Mouse (Mus musculus): Measurements from ENCODE around the gene Omg. TPM values are rescaled to one million over a fixed set of nuclear protein-coding genes. Genes with fewer than 3 reads are reported as not detected.
A peak's percentile ranks its signal among the peaks of the same experiment; 100 is the strongest.

The Omg gene
- polyA plus RNA-seq, 1 experiment from 2014 or later: 0.25 TPM

- no peak for DNase-seq (ENCODE audit: low spot score)
Measured at GRCm38 (mm10) chr11:79515798-79516197, 11.9 kb upstream of the Omg start.

DNA sequence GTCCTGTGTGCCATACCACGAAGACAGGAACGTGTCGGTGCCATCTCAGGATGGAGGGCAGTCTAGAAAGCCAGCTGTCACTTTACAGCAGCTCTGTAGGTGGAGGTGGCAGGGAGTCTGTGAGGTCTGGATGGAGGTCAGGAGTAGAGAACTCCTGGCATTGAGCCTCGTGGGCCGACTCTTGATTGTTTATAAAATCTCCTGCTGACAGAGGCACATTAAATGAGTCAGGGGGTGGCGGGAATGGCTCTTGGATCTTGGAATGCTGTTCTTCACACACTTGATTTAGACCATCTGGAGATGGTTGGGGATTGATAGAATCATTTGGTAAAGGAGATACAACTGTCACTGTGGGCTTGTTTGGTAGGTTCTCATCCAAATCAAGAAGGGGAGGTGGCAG is 11.4 kb upstream of the Omg start:
- no peak for DNase-seq (ENCODE audit: low spot score)

DNA sequence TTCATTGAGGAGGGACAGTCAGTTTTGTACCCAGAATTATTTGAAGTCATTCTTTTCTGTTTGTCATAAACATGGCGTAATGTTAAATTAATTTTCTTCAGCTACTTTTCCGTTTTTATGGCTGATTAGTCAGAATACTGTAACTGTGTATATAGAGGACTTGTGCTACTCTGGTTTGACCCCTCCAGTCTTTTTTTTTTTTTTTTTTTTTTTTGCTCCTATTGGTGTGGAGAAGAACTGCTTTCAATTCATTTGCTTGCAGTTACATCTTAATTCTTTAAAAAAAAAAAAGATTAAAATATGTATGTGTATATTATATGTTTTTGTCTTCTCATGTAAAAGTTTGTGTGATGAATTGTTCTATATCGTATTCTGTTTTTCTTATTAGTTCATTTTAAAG is 8.1 kb upstream of the Omg start:
- no peak for DNase-seq (ENCODE audit: low spot score)

DNA sequence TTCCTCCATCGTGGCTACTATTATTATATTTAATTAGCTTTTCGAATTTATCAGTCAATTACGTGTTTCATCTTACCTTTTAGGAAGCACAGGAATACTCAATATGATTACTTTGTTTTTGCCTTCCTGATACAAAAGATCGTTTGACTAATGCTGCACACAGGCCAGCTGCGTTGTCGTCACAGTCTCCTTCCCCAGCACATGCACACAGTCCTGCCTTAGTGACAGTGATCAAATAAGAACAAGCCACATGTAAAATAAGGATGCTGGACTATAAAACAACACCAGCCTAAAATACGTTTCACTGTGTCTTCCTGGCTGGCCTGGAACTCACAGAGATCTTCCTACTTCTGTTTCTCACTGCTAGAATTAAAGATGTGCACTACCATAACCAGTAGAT is 622 bp upstream of the Omg start:
- no peak for DNase-seq (ENCODE audit: low spot score)

DNA sequence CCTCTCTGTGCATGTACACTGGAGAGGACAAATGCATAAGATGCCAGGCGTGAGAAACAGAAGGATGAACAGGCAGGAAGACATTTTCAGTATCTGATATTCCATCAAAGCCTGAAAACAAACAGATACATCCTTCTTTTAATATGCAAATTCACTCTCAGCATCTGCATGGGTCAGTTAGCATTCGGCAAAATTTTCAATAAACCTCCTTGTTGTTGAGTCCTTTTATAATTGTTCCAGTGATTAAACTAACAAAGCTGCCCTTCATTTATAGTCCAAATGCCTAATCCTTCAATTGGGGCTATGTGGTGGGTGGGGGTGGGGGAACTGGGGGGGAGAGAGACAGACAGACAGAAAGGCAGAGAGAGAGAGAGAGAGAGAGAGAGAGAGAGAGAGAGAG is 967 bp downstream of the Omg start:
- DNase-seq (ENCODE audit: low spot score): no peak

DNA sequence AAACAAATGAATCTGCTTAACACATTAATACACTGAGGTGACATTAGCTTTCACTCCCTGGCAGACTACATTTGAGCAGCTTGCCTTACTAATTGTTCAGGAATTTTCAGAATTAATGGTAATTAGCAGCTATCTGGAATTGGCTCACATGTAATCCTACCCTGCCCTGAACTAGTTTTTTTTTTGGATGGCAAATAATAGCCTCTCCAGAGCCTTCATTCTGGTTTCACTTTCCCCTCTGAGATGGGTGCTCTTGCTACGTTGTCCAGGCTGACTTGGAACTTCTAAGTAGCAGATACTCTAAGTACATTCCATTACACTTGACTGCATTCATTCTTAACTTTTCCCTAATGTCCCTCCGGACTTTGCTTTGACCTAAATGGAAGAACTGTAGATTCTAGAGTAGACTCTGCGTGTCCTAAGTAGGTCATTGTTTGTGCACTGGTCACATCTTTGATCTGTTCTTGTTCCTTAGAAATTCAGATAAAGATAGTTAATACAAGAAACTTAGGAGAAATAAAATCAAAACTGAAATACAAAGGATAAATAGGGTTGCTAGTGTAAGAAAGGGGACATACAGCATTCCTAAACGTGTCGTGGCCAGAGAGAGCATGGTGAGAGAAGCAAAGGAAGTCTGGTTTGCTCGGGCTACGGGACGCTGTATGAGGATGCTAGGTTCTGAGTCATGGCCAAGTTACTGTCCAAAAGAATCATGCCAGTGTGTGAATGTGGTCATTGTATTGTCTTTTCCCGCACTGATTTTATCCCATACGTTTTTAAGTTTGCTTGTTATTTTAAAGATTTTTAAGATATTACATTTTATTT is 8.7 kb downstream of the Omg start:
- no peak for DNase-seq (ENCODE audit: low spot score)

- DNase-seq (ENCODE audit: low spot score): no peak
Measured at GRCm38 (mm10) chr11:79484721-79485120, 19.2 kb downstream of the Omg start.

GRCm38 (mm10) chr11:79483876-79484528 is 19.9 kb downstream of the Omg start:
- DNase-seq (ENCODE audit: low spot score): no peak

DNA sequence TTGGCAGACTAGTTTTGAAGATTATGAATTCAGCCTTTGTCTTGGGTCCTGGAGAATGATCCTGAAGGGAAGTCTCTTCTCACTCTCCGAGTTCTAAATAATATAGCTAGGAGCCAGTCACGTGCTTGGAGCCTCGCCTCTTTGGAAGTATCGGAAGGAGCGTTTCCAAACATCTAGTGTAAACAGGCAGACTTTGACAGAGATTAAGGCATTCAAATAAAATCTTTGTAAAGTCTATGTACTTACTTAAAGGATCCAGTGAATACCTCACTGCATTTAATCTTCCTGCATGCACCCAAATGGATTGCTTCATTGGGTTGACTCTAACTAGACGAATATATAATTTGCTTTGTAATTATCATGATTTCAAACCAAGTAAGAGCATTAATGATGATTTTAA is 20.5 kb downstream of the Omg start:
- DNase-seq (ENCODE audit: low spot score): no peak

- no peak for DNase-seq (ENCODE audit: low spot score)
Measured at GRCm38 (mm10) chr11:79468097-79468496, 35.8 kb downstream of the Omg start.

- DNase-seq (ENCODE audit: low spot score): peak; percentile 84
Measured at GRCm38 (mm10) chr11:79460756-79461450, 43.0 kb downstream of the Omg start.

GRCm38 (mm10) chr11:79459846-79460245 is 44.0 kb downstream of the Omg start:
- no peak for DNase-seq (ENCODE audit: low spot score)

GRCm38 (mm10) chr11:79457928-79458327 is 46.0 kb downstream of the Omg start:
- DNase-seq (ENCODE audit: low spot score): no peak

GRCm38 (mm10) chr11:79452966-79453365 is 50.9 kb downstream of the Omg start:
- DNase-seq (ENCODE audit: low spot score): no peak

Other genes with a start within 250 kb of the Omg start
- gene Wsb1, start 249.4 kb downstream of the Omg start, polyA plus RNA-seq (2015; fragmentation: Nextera tagmentation; extraction: Ambion mirVana): 116 and 122 TPM in 2 replicates
- gene Gm9964, start 207.2 kb downstream of the Omg start, polyA plus RNA-seq (2015; fragmentation: Nextera tagmentation; extraction: Ambion mirVana): 0.20 TPM in 1 of 2 replicates, not detected in the other
- gene Nf1, start 164.4 kb downstream of the Omg start, polyA plus RNA-seq (2015; fragmentation: Nextera tagmentation; extraction: Ambion mirVana): 3.3 and 4.7 TPM in 2 replicates
- gene Evi2b, start 19.7 kb upstream of the Omg start, polyA plus RNA-seq (2015; fragmentation: Nextera tagmentation; extraction: Ambion mirVana): 17.7 and 22.7 TPM in 2 replicates
- 1.7 and 2.4 TPM in 2 replicates for gene Evi2, start 26.5 kb upstream of the Omg start, polyA plus RNA-seq (2015; fragmentation: Nextera tagmentation; extraction: Ambion mirVana)
- gene Evi2a, start 26.5 kb upstream of the Omg start, polyA plus RNA-seq (2015; fragmentation: Nextera tagmentation; extraction: Ambion mirVana): 11.1 and 11.7 TPM in 2 replicates
- gene Rab11fip4, start 87.1 kb upstream of the Omg start, polyA plus RNA-seq (2015; fragmentation: Nextera tagmentation; extraction: Ambion mirVana): 8.4 and 8.6 TPM in 2 replicates

All from thymus, postnatal 0 days (tissue).